Mouse (Mus musculus): Measurements from ENCODE around the gene Il21.

- TF ChIP-seq POLR2A (IDR thresholded peaks at IDR 0.05; ENCODE audit: extremely low read depth, insufficient read depth, low read length) (no peak), CTCF (IDR thresholded peaks at IDR 0.05; ENCODE audit: extremely low read depth, insufficient read depth, low read length) (no peak)
Measured at GRCm38 (mm10) chr3:37173285-37173684, 59.2 kb downstream of the Il21 start.

All from cortical plate, adult 2 months (tissue).